In genomic region chr10:78158041-78158440, GRCm38 (mm10) we compare ENCODE assay signal across 15 mouse cellular contexts. TPM values are rescaled to one million over a fixed set of nuclear protein-coding genes. Genes with fewer than 3 reads are reported as not detected.
DNase-seq lines count a peak whose midpoint lies in the region; ATAC-seq and TF ChIP-seq lines count a peak whose summit lies in the region.
"Had no signal": no experiment of that assay in that cellular context is flagged by ENCODE, and none has a peak within 500 bp of the region (broad histone marks: within the 10 kb centered on the region; RNA-seq: fewer than 3 reads in every experiment).

No protein-coding gene starts in this region.

- no peak overlapping the region for H3K9ac ChIP-seq in heart, embryonic 11.5 days (ENCODE audit: low read depth, low read length)
- H3K9ac ChIP-seq: heart, embryonic 15.5 days; liver, embryonic 15.5 days; neural tube, embryonic 12.5 days had no signal

- TF ChIP-seq CTCF in kidney, adult 2 months (conservative IDR thresholded peaks at IDR 0.05; ENCODE audit: insufficient read depth, insufficient read length, low read depth, low read length): no peak
- TF ChIP-seq CTCF in small intestine, adult 2 months (IDR thresholded peaks at IDR 0.05; ENCODE audit: extremely low read depth, insufficient read length, insufficient replicate concordance, low read depth, low read length): no peak

- H3K27ac ChIP-seq in kidney, adult 2 months (ENCODE audit: insufficient read depth, low read depth, low read length): no peak overlapping the region
- H3K27ac ChIP-seq in small intestine, adult 2 months (ENCODE audit: insufficient read depth, low read depth, low read length): peak overlapping the region; percentile 30; the same call in 1 of the 2 replicates
- no peak overlapping the region for H3K27ac ChIP-seq in heart, embryonic 11.5 days (ENCODE audit: low read depth, low read length)
- H3K27ac ChIP-seq: heart, embryonic 15.5 days; liver, embryonic 15.5 days; neural tube, embryonic 12.5 days had no signal

- peak; percentile 68 for DNase-seq in kidney, adult 2 months
- no peak for DNase-seq in kidney, postnatal 4 days
- peak; percentile 48 for DNase-seq in lung, postnatal 36 days
- no peak for DNase-seq in lung, postnatal 4 days
- DNase-seq in adrenal gland, postnatal 14 days: peak; percentile 67
- DNase-seq: cerebellum, adult 18-20 months had no signal

- no peaks in the 10 kb centered on the region for H3K9me3 ChIP-seq in heart, embryonic 11.5 days (replicated peaks; ENCODE audit: control insufficient read depth, low read length)
- H3K9me3 ChIP-seq: G1E; heart, embryonic 15.5 days; liver, embryonic 15.5 days; neural tube, embryonic 12.5 days had no signal

- H3K4me3 ChIP-seq in kidney, adult 2 months (ENCODE audit: insufficient read depth, low read depth, low read length): no peak overlapping the region
- H3K4me3 ChIP-seq in small intestine, adult 2 months (ENCODE audit: low read depth, low read length): no peak overlapping the region
- no peak overlapping the region for H3K4me3 ChIP-seq in heart, embryonic 11.5 days (ENCODE audit: low read depth, low read length)
- H3K4me3 ChIP-seq: heart, embryonic 15.5 days; liver, embryonic 15.5 days; neural tube, embryonic 12.5 days had no signal

- H3K27me3 ChIP-seq in kidney, adult 2 months (replicated peaks; ENCODE audit: control insufficient read depth, insufficient read depth, low read length): no peaks in the 10 kb centered on the region
- no peaks in the 10 kb centered on the region for H3K27me3 ChIP-seq in small intestine, adult 2 months (ENCODE audit: control insufficient read depth, insufficient read depth, low read length)
- peaks cover 3% of the 10 kb centered on the region; the same call in 1 of the 2 replicates for H3K27me3 ChIP-seq in heart, embryonic 11.5 days (ENCODE audit: control insufficient read depth, insufficient read depth, low read length)
- H3K27me3 ChIP-seq: liver, embryonic 15.5 days; neural tube, embryonic 12.5 days had no signal

- no peak for TF ChIP-seq POLR2A in kidney, adult 2 months (IDR thresholded peaks at IDR 0.05; ENCODE audit: low read depth, low read length)
- TF ChIP-seq POLR2A in small intestine, adult 2 months (IDR thresholded peaks at IDR 0.05; ENCODE audit: low read depth, low read length): no peak

- 0 out of 2 replicates have a peak, but pooled peaks cover 2% of the 10 kb centered on the region for H3K36me3 ChIP-seq in kidney, adult 2 months (ENCODE audit: control insufficient read depth, insufficient read depth, low read length)
- H3K36me3 ChIP-seq in small intestine, adult 2 months (ENCODE audit: control insufficient read depth, insufficient read depth, low read length): no peaks in the 10 kb centered on the region
- no peaks in the 10 kb centered on the region for H3K36me3 ChIP-seq in heart, embryonic 11.5 days (ENCODE audit: control insufficient read depth, insufficient read depth, low read length)

- ATAC-seq in megakaryocyte progenitor cell, adult 5-6 weeks (replicated peaks; ENCODE audit: poor library complexity): no peak
- no peak for ATAC-seq in heart, embryonic 11.5 days (replicated peaks; ENCODE audit: insufficient number of reproducible peaks, low FRiP score, low TSS enrichment)
- ATAC-seq: forebrain, embryonic 14.5 days; inflammation-experienced regulatory T-cells, adult 6 months had no signal

- peaks cover 12% of the 10 kb centered on the region; the same call in 1 of the 2 replicates for H3K4me1 ChIP-seq in kidney, adult 2 months (ENCODE audit: control insufficient read depth, insufficient read depth, low read length)
- H3K4me1 ChIP-seq in small intestine, adult 2 months (ENCODE audit: control insufficient read depth, insufficient read depth, insufficient read length, low read length): peaks cover 13% of the 10 kb centered on the region
- H3K4me1 ChIP-seq in heart, embryonic 11.5 days (ENCODE audit: control insufficient read depth, insufficient read depth, low read length): 0 out of 2 replicates have a peak, but pooled peaks cover 7% of the 10 kb centered on the region

- 60% methylated on average over 15 of the region's 15 CpGs for WGBS in kidney, adult 2 months
- WGBS in small intestine, adult 2 months: 33% methylated on average over 15 of the region's 15 CpGs
- WGBS in heart, embryonic 11.5 days (ENCODE audit: insufficient replicate concordance): 80% methylated on average over 15 of the region's 15 CpGs

- no peak overlapping the region for H3K4me2 ChIP-seq in heart, embryonic 11.5 days
- H3K4me2 ChIP-seq: heart, embryonic 15.5 days; liver, embryonic 15.5 days; neural tube, embryonic 12.5 days had no signal

RNA-seq across cellular contexts. Expression of gene D10Jhu81e, which starts 11.5 kb away (rescaled TPM):
- 283 and 352 TPM in 2 replicates for polyA plus RNA-seq in kidney, adult 2 months (2012; rRNA removed)
- 249 and 251 TPM in 2 replicates for total RNA-seq in adrenal gland, postnatal 14 days (2021)
- 56.4 and 63.8 TPM in 2 replicates for polyA plus RNA-seq in small intestine, adult 2 months (2012; rRNA removed)
- total RNA-seq in megakaryocyte progenitor cell, adult 5-6 weeks (2015): 40.7 and 44.1 TPM in 2 replicates
- 90.6 and 90.9 TPM in 2 replicates for total RNA-seq in megakaryocyte progenitor cell, adult 5-6 weeks (2017)
- polyA plus RNA-seq in heart, embryonic 11.5 days (2014; fragmentation: Nextera tagmentation; extraction: Ambion mirVana): 24.1 and 27.9 TPM in 2 replicates

RNA-seq across cellular contexts. Expression of gene Pwp2, which starts 26.9 kb away (rescaled TPM):
- 7.9 and 8.2 TPM in 2 replicates for polyA plus RNA-seq in kidney, adult 2 months (2012; rRNA removed)
- total RNA-seq in adrenal gland, postnatal 14 days (2021): 16.5 and 17.9 TPM in 2 replicates
- polyA plus RNA-seq in small intestine, adult 2 months (2012; rRNA removed): 3.1 and 4.7 TPM in 2 replicates
- total RNA-seq in megakaryocyte progenitor cell, adult 5-6 weeks (2015): 5.6 and 7.2 TPM in 2 replicates
- 18.6 and 27.5 TPM in 2 replicates for total RNA-seq in megakaryocyte progenitor cell, adult 5-6 weeks (2017)
- 9.5 and 11.2 TPM in 2 replicates for polyA plus RNA-seq in heart, embryonic 11.5 days (2014; fragmentation: Nextera tagmentation; extraction: Ambion mirVana)

Comparison
In these comparisons a context has a peak if more than half of its experiments do, and no peak if none do; other contexts are left out.
1. DNase-seq: peak in kidney, adult 2 months (single experiment), lung, postnatal 36 days (single experiment) and adrenal gland, postnatal 14 days (single experiment); none in kidney, postnatal 4 days (0 of 2) and lung, postnatal 4 days (0 of 2).